Mouse (Mus musculus): ENCODE measurements around the gene Pitpnb.

Gene Pitpnb

DNA sequence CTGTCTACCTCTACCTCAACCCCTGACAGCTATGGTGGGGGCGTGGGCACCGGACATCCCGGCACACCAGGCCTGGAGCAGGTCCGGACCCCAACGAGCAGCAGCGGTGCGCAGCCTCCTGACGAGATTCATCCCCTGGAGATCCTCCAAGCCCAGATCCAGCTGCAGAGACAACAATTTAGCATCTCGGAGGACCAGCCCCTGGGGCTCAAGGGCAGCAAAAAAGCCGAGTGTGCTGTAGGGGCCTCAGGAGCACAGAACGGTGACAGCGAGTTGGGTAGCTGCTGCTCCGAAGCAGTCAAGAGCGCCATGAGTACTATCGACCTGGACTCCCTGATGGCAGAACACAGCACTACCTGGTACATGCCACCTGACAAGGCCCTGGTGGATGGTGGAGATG, 90.9 kb downstream of the Pitpnb start:
- no peak for DNase-seq (ENCODE audit: low read depth, low spot score)

DNA sequence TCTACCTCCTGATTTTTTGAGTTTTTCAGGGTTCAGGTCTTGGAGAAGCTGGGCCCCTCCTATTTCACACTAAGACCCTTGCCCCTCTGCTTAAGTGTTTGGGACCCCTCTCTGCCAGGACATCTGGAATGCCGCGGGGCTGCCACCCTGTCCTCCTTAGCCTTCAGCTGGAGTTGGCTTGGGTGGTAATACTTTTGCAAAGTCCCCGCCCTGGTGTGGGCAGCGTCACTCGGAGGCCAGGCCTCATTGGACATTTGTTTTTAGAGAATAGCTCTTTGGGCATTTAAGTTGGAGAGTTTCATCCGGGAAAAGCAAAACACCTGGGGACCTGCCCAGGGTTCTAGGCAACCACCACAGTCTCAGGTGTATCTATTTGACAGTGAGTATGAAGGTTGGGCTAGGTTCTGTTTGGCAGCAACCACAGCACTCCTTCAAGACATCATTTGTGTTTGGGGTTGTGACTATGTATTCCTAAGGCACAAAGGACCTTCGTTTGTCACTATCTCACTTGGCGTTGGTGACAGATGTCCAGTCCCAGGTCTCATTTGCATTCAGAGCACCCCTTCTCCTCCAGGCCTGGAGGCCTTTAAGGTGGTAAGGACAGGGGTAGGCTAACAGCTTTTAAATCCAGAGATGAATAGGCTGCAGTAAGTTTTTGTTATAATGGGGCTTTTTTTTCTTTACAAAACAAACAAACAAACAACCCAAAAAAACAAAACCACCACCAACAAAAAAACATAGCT, 91.7 kb downstream of the Pitpnb start:
- no peak for DNase-seq (ENCODE audit: low read depth, low spot score)

GRCm38 (mm10) chr5:111423011-111423410, 92.4 kb downstream of the Pitpnb start:
- DNase-seq (ENCODE audit: low read depth, low spot score), result no peak

GRCm38 (mm10) chr5:111423616-111424015, 93.1 kb downstream of the Pitpnb start:
- no peak for DNase-seq (ENCODE audit: low read depth, low spot score)

- no peak for DNase-seq (ENCODE audit: low read depth, low spot score)
These were observed 95.2 kb downstream of the Pitpnb start for GRCm38 (mm10) chr5:111425813-111426212.

DNA sequence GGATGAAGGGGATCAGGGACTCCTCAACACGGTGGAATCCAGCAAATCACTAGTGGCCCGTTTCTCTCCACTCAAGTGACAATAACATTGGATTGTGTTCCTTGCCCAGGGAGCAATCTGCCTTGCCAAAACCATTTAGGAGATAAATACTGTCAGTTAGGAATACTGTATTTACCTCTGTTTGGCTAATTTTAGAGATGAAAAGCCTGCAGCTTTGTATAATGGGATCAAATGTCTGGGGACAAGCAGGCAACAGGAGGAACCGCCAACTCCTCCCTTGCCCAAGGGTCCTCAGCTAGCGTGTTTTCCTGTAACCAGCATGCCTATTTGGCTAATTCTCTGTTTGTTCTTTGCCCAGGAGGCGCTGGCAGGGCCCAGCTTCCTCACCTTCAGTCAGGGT, 95.7 kb downstream of the Pitpnb start:
- no peak for DNase-seq (ENCODE audit: low read depth, low spot score)

GRCm38 (mm10) chr5:111428882-111429281, 98.3 kb downstream of the Pitpnb start:
- DNase-seq (ENCODE audit: low read depth, low spot score), result no peak

DNA sequence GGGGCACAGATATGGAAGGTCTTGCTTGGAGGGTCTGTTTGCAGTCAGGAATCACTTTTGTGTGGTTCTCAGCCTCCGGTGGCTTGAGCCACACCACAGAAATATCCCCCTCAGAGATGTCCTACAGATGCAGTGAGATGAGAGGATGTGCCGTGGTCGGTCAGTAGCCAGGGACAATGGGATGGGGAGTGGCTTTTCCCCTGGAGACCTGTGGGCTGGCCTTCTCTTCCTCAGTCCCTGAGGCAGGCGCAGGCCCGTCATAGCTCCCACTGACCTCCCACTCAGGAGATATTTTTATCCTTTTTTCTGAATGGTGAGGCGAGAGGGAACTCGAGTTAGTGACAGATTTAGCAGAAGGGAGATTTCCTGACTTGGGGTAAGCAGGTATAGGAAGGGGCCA, 99.2 kb downstream of the Pitpnb start:
- DNase-seq (ENCODE audit: low read depth, low spot score), result no peak

- no peak for DNase-seq (ENCODE audit: low read depth, low spot score)
These were observed 100.6 kb downstream of the Pitpnb start for GRCm38 (mm10) chr5:111431007-111431730.

DNA sequence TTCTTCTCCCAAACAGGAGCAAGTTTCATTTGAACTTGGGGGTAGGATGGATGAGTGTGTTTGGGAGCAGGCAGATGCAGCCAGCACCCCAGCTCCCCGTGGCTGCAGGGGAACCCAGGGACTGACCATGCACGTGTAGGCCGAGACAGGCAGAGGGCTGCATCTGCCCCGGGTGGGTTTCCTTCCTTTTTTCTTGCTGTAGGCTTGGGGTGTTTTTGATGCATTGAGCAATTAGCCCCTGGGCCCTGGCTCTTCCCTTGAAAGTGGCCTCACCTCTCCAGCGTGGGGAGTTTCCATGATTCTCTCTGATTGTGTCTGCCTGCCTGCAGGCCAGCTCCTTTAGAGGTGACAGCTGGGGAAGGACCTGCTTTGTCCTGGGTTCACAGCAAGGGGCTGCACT, 102.3 kb downstream of the Pitpnb start:
- no peak for DNase-seq (ENCODE audit: low read depth, low spot score)

- no peak for DNase-seq (ENCODE audit: low read depth, low spot score)
These were observed 103.8 kb downstream of the Pitpnb start for GRCm38 (mm10) chr5:111434342-111434842.

GRCm38 (mm10) chr5:111436260-111436659, 105.7 kb downstream of the Pitpnb start:
- DNase-seq (ENCODE audit: low read depth, low spot score), result no peak

DNA sequence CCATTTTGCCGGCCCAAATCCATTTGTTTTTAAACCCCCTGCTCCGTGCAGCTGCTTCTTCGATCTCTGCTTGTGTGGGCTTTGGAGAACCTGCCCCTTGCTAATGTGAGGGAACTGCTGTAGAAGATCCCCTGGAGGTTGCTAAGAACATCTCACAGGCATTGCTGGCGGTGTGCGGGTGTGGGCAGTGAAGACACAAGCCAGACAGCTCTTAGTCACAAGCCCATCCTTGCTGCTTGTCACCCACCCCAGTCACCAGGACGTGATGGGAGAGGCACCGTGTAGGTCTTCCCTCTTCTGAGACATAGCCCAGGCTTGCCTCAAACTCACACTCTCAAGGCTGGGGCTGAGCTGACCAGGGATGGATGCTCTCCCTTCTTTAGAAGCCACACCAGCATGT, 106.6 kb downstream of the Pitpnb start:
- no peak for DNase-seq (ENCODE audit: low read depth, low spot score)
